Mouse (Mus musculus) thymus, adult 18-20 months (tissue): ENCODE measurements around the gene 1110032A03Rik.

Source experiments
- DNase-seq, 2 experiments: peaks; one replicate each; pipeline ENCODE4 v3.0.0; 2022; ENCODE audit warnings: mixed read lengths in 2 of 2

1110032A03Rik gene

DNA sequence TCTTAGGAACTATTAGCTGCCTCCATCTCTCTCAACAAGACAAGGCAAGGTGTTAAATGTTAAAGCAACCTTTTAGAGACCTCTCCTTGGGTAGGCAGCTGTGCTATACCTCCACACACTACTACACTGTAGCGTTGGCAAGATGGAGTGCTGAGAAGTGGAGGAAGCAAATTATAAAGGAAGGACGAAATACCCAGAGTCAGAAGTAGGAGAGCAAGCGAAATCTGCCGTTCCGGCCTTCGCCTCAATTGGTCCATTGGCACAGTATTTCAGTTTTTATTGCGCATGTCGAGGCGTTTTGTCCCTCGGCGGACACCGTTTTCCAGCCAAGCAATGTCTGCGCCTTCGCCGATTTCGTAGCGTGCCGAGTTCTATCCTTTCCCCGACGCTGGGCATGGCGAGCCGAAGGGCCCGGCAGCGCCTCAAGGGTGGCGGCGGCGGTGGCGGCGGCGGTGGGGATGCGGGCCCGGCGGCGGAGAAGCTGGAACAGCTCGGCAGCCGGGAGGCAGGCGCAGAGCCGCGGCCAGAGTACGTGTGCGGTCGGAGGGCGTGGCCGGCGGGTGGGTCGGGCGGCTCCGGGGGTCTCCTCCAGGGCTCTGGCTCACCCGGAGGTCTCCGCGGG lies at the start of gene 1110032A03Rik, which contains the start of gene Alg9:
Gene 1110032A03Rik (minus strand): TSS at position 530 of the 622 bp plus-strand sequence.
Gene Alg9 (plus strand): TSS at position 29 of the 622 bp plus-strand sequence.
- DNase-seq = peak; percentile 62 to 75

DNA sequence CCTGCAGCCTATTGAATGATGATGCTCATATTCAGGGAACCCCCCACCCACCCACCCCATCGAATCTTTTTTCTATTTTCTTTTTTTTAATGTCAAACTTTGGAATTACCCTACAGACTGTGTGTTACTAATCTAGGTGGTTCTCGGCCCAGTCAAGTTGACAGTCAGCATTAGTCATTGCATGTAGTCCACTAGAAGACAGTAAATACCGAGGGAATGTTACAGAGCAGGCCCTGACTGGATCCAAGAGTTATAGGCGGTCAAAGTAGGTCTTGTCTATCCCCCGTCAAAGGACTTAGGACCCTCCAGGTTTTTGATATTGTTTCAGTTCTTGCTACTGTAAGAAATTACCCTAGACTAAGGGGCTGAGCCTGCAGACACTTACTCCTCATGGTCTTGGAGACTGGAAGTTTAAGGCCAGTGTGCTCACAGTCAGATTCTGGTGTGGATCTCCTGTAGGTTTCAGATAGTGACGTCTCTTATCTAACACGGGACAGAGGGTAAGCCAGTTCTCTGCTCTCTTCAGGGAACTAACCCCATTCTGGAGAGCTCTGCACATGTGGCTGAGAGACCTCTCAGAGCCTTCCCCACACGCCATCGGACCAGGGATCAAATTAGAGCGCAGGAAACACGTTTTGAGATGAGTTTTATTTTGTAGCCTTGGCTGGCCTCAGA lies 48.6 kb upstream of the 1110032A03Rik start:
- DNase-seq = no peak

GRCm38 (mm10) chr9:50822216-50822615 lies 46.9 kb upstream of the 1110032A03Rik start:
- DNase-seq = no peak

GRCm38 (mm10) chr9:50821651-50822050 lies 46.3 kb upstream of the 1110032A03Rik start:
- DNase-seq = no peak

DNA sequence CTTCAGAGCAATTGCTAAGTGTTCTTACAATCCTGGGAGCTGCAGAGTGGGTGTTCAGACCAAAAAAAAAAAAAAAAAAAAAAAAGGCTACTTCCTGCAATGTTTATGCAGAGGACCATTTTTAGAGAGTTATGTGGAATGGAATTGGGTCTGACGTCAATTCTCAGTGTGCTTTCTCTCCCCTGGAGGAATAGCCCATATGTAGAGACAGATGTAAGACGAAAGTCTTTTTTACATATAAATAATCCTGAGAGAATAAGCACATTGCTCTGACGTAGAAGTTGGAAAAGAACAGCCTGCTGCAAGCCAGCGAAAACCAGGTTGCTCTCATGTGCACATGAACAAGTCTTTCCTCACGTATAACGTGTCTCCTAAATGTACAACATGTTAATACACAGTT lies 44.4 kb upstream of the 1110032A03Rik start:
- DNase-seq = no peak

GRCm38 (mm10) chr9:50818050-50818449 lies 42.7 kb upstream of the 1110032A03Rik start:
- no peak for DNase-seq

DNA sequence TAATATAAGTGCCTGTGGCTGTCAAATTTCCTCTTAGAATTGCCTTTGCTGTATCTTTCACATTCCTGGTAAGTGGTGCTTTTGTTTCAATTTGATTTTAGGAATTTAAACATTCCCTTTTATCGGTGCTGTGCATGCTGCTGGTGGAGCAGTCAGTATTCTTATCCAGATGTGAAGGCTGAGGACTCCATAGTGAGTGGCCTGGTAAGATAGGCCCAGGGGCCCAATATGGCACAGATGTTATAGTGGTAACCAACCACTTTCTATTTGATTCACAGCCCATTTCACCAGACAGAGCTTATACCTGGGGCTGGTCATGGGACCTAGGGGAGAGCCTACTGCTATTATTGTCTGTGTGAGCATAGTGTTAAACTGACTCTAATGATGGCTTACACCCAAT lies 41.2 kb upstream of the 1110032A03Rik start:
- DNase-seq = no peak

DNA sequence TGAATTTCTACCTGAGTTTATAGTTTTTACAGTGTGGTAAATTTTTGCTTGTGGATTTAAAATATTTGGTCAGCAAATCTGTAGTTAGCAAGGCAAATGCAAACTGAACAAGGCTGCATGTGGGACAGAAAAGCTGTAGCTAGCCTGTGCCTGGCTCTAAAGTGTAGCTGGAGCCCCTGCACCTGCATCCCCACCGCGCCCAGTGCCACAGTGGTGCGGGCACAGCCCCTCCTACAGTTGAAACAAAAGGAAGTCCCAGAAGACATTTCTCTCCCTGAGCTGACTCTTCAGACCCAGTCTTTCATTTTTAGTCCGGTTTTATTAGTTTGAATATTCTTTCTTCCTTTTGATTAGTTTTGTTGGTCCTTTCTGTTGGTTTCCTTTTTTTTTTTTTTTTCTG lies 40.3 kb upstream of the 1110032A03Rik start:
- DNase-seq = peak; percentile 55 to 63

GRCm38 (mm10) chr9:50813796-50814195 lies 38.5 kb upstream of the 1110032A03Rik start:
- no peak for DNase-seq

GRCm38 (mm10) chr9:50811746-50812145 lies 36.4 kb upstream of the 1110032A03Rik start:
- no peak for DNase-seq

GRCm38 (mm10) chr9:50811187-50811586 lies 35.9 kb upstream of the 1110032A03Rik start:
- no peak for DNase-seq

DNA sequence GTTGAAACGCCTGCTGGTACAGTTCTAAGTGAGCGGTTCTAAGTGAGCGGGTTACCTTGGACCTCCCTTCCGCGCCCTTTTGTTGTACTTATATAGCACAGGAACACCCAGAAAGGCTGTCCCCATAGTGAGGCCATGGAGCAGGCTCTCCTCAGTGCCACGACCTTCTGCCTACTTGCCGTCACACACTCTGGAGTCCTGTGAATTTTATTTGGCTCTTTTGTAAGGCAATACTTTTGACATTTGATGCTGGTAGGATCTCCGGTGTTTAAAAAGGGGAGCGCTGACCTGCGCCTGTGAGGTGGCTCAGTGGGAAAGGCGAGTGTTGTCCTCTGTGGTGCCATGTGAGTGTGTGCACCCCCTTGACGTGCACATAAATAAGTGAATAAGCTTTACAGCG lies 33.8 kb upstream of the 1110032A03Rik start:
- no peak for DNase-seq

DNA sequence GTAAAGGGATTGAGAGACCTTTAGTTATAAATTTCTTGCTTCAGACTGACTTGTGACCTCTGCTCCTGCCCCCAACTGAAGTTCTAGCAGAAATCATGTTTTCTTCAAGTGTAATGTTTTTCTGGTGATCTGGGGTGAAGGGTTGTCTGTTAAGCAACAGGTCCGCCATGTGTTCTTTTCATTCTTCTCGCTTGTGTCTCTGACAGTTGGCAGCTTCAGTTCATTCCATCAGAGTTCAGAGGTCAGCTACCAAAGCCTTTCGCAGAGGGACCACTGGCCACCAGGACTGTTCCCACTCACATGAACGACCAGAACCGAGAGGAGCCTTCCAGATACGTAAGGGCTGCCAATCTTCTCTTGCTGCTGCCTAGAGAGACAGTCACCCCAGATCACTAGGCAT lies 33.2 kb upstream of the 1110032A03Rik start:
- DNase-seq = no peak

DNA sequence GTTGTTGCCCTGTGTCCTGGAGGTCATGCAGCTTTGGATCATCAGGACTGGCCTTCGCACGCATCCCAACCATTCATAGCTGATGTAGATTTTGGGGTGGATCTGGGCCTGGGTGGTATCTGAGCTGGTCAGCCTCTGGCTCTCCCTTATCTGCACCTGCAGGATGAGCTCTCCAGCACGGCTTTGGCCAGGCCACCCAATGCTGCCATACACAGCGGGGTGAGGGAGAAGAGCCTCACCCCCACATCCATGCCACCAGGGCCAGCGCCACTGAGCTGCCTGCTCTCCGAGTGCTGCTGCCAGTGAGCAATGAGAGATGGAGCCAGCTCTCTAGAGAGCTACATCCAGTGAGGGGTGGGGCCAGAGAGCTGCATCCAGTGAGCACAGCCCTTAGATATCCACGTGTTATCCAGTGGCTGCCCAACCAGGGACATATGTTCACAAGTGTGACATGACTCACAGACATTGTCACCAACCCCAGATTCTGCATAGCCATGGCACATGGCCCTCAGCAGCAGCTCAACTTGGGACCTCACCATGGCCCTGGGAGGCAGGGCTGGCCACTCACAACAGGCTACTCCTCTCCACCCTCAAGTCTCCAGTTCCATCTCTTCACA lies 27.8 kb upstream of the 1110032A03Rik start:
- no peak for DNase-seq

DNA sequence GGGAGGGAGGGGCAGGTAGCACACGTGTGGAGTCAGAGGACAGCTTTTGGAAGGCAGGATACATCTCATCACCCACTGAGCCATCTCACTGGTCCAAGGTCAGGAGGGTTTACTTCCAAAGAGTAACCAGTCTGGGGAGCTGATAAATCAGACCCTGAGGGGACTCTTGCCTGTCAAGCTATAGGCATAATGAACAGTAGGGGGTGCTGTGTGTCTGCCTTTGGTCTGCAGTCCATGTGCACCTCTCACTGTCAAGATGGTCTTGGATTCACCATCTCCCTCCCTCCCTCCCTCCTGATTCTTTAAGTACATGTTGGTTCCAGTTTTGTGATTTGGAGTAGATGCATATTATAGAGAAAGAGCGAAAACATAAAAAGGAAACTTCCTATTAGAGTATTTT lies 25.7 kb upstream of the 1110032A03Rik start:
- DNase-seq = peak in 1 of 2 experiments; percentile 24

DNA sequence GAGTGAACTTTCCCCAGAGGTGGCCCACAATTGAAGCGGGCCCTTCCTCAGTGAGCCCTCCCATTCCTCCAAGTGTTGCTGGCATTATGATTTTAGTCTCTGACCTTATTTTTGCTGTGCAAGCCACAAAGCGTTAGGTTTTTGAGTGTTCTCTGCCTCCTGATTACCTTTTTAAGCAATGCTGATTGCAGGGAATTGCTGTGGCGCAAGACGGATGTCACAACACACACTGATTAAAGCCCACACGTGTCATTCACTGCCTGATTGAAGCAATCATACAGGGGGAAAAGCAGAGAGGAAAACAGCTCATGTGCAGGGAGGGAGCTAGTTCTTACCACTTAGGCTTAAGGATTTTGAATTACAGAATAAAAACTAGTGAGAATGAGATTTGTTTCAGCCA lies 23.0 kb upstream of the 1110032A03Rik start:
- DNase-seq = no peak

- DNase-seq = no peak
Observed at GRCm38 (mm10) chr9:50797641-50798040, 22.3 kb upstream of the 1110032A03Rik start.

GRCm38 (mm10) chr9:50796776-50797175 lies 21.5 kb upstream of the 1110032A03Rik start:
- DNase-seq = no peak

GRCm38 (mm10) chr9:50795266-50795665 lies 19.9 kb upstream of the 1110032A03Rik start:
- no peak for DNase-seq

- peak; percentile 24 to 42 for DNase-seq
Observed at GRCm38 (mm10) chr9:50782155-50782554, 6.8 kb upstream of the 1110032A03Rik start.

DNA sequence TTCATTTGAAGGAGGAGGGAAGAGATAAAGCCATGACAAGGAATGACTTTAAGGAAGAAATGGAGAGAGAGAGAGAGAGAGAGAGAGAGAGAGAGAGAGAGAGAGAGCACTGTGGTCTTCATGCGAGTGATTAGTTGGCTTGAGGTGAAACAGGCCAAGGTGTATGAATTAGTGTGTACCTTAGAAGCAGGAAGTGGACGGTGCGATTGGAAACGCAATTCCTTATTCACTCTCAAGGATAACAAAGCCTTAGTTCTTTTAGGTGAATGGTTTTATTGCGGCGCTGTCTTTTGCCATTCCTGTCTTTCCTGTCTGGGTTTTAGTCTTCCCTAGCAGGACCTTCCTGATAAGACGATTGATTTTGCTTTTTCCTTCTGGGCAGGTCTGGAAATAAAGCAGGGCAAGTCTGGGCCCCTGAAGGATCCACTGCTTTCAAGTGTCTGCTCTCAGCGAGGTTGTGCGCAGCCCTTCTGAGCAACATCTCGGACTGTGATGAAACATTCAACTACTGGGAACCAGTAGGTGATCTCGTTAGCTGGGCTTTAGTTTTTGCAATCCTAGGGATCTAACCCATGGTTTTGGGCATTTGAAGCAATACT lies 941 bp upstream of the 1110032A03Rik start:
- DNase-seq = no peak

GRCm38 (mm10) chr9:50775662-50776126 lies 374 bp upstream of the 1110032A03Rik start:
- no peak for DNase-seq

DNA sequence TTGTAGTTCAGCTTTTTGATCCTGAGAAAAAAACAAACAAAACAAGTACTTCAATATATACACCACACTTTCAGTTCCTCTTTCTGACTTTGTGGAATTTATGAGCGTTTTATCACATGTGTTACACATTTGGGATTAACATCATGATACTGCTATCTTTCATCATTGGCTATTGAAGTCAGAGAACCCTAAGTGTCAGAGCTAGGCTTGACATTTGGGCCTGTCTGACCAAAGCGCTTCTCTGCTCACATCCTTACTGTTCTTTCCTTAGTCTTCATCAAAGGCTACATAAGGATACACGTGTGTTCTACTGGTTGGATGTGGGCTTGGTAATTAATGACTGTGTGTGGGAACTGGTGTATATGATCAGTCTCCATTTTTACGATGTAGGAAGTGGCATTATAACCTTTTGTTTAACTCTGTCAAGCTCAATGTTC lies 1.3 kb downstream of the 1110032A03Rik start:
- DNase-seq = no peak
